22 mouse cellular contexts compared by ENCODE assay signal in the genomic region with DNA sequence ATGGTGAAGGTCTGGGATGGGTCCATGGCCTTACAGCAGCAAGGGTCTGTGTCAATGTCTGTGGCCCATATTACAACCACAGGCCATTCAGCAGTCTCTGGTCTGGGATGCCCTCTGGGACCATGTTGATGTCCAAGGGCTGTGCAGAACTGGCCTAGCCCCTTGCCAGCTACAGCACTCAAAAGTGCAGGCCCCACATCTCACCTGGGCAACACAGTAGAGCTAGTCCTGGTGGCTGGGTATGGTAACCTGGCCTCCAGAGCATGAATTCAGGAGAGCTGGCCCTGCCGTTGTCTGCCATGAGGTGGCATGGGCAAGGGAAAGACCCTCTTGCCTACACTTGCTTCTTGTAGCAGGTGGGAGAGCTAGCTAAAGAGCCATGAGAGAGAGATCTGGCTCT. TPM values are rescaled to one million over a fixed set of nuclear protein-coding genes. Genes with fewer than 3 reads are reported as not detected.
DNase-seq lines count a peak whose midpoint lies in the region; ATAC-seq and TF ChIP-seq lines count a peak whose summit lies in the region.
"Had no signal": no experiment of that assay in that cellular context is flagged by ENCODE, and none has a peak within 500 bp of the region (broad histone marks: within the 10 kb centered on the region; RNA-seq: fewer than 3 reads in every experiment).

No protein-coding gene starts in this region.

- no peak overlapping the region for H3K9ac ChIP-seq in heart, adult 2 months (ENCODE audit: low read depth, low read length)
- H3K9ac ChIP-seq in hindbrain, embryonic 15.5 days = no peak overlapping the region
- H3K9ac ChIP-seq in hindbrain, embryonic 14.5 days = no peak overlapping the region
- no peak overlapping the region for H3K9ac ChIP-seq in stomach, postnatal 0 days (ENCODE audit: low read length)

- no peak for TF ChIP-seq EP300 in heart, adult 2 months (IDR thresholded peaks at IDR 0.05; ENCODE audit: insufficient read depth, low read depth, low read length)
- no peak for TF ChIP-seq EP300 in stomach, postnatal 0 days (optimal IDR thresholded peaks at IDR 0.05)

- no peak overlapping the region for H3K27ac ChIP-seq in heart, adult 2 months
- H3K27ac ChIP-seq in heart, embryonic 10.5 days = no peak overlapping the region
- no peak overlapping the region for H3K27ac ChIP-seq in hindbrain, embryonic 15.5 days (replicated peaks)
- H3K27ac ChIP-seq in hindbrain, embryonic 14.5 days = no peak overlapping the region
- H3K27ac ChIP-seq in stomach, postnatal 0 days (replicated peaks) = no peak overlapping the region

- peak; percentile 38; the same call in 1 of the 2 replicates for ATAC-seq in hindbrain, embryonic 15.5 days (ENCODE audit: low FRiP score, low read depth)
- ATAC-seq in hindbrain, embryonic 14.5 days (ENCODE audit: low FRiP score) = no peak
- peak; percentile 19; the same call in 1 of the 2 replicates for ATAC-seq in stomach, postnatal 0 days (ENCODE audit: low FRiP score, low TSS enrichment)
- ATAC-seq: activated CD4-positive, CD25-positive, alpha-beta regulatory T cell, adult 4 months; CD4-positive, CD25-positive, alpha-beta regulatory T cell, adult 4 months; Patski had no signal

- H3K4me2 ChIP-seq in hindbrain, embryonic 15.5 days = no peak overlapping the region
- no peak overlapping the region for H3K4me2 ChIP-seq in hindbrain, embryonic 14.5 days (replicated peaks)
- H3K4me2 ChIP-seq in stomach, postnatal 0 days (replicated peaks; ENCODE audit: low read depth) = no peak overlapping the region

- no peaks in the 10 kb centered on the region for H3K36me3 ChIP-seq in heart, adult 2 months (ENCODE audit: control insufficient read depth, insufficient read depth, low read length)
- H3K36me3 ChIP-seq in heart, embryonic 10.5 days = peaks cover 23% of the 10 kb centered on the region
- peaks cover 16% of the 10 kb centered on the region for H3K36me3 ChIP-seq in hindbrain, embryonic 15.5 days
- peaks cover 40% of the 10 kb centered on the region for H3K36me3 ChIP-seq in hindbrain, embryonic 14.5 days (replicated peaks; ENCODE audit: control insufficient read depth, insufficient read depth)
- H3K36me3 ChIP-seq in stomach, postnatal 0 days (ENCODE audit: control insufficient read depth, insufficient read depth, low read length) = peaks cover 4% of the 10 kb centered on the region; the same call in 1 of the 2 replicates

- no peaks in the 10 kb centered on the region for H3K4me1 ChIP-seq in heart, adult 2 months (ENCODE audit: control insufficient read depth, insufficient read depth, low read length)
- H3K4me1 ChIP-seq in heart, embryonic 10.5 days = 0 out of 2 replicates have a peak, but pooled peaks cover 4% of the 10 kb centered on the region
- no peaks in the 10 kb centered on the region for H3K4me1 ChIP-seq in hindbrain, embryonic 15.5 days (replicated peaks)
- H3K4me1 ChIP-seq in hindbrain, embryonic 14.5 days (replicated peaks; ENCODE audit: control insufficient read depth, insufficient read depth, low read length) = no peaks in the 10 kb centered on the region
- H3K4me1 ChIP-seq in stomach, postnatal 0 days (replicated peaks; ENCODE audit: control insufficient read depth, insufficient read depth) = no peaks in the 10 kb centered on the region

- intact Hi-C loops in heart, adult 2 months (cut with DNase I) = no loop called here

- TF ChIP-seq CTCF in heart, adult 2 months (IDR thresholded peaks at IDR 0.05) = no peak
- no peak for TF ChIP-seq CTCF in stomach, postnatal 0 days (IDR thresholded peaks at IDR 0.05; ENCODE audit: low read depth)

- no peaks in the 10 kb centered on the region for H3K79me2 ChIP-seq in heart, adult 2 months (replicated peaks; ENCODE audit: control insufficient read depth, insufficient read depth, low read length)

- no peaks in the 10 kb centered on the region for H3K9me3 ChIP-seq in heart, embryonic 10.5 days
- no peaks in the 10 kb centered on the region for H3K9me3 ChIP-seq in hindbrain, embryonic 15.5 days
- no peaks in the 10 kb centered on the region for H3K9me3 ChIP-seq in hindbrain, embryonic 14.5 days (ENCODE audit: control insufficient read depth, low read length)
- no peaks in the 10 kb centered on the region for H3K9me3 ChIP-seq in stomach, postnatal 0 days (ENCODE audit: control insufficient read depth, low read length)
- H3K9me3 ChIP-seq: G1E had no signal

- WGBS in heart, adult 2 months = 100% methylated on average over 1 of the region's 1 CpGs
- 93% methylated on average over 1 of the region's 1 CpGs for WGBS in heart, embryonic 10.5 days
- whole genome bisulfite sequencing in hindbrain, embryonic 15.5 days = 100% methylated on average over 1 of the region's 1 CpGs
- WGBS in hindbrain, embryonic 14.5 days = 100% methylated on average over 1 of the region's 1 CpGs
- WGBS in stomach, postnatal 0 days = 100% methylated on average over 1 of the region's 1 CpGs

- TF ChIP-seq POLR2A in heart, adult 2 months (IDR thresholded peaks at IDR 0.05; ENCODE audit: insufficient read depth, low read depth, low read length) = no peak

- H3K27me3 ChIP-seq in heart, adult 2 months (ENCODE audit: control insufficient read depth, insufficient read depth, low read length) = no peaks in the 10 kb centered on the region
- no peaks in the 10 kb centered on the region for H3K27me3 ChIP-seq in heart, embryonic 10.5 days (ENCODE audit: insufficient read depth, poor library complexity, severe bottlenecking)
- H3K27me3 ChIP-seq in hindbrain, embryonic 15.5 days = no peaks in the 10 kb centered on the region
- H3K27me3 ChIP-seq in hindbrain, embryonic 14.5 days (ENCODE audit: control insufficient read depth, insufficient read depth, low read length) = no peaks in the 10 kb centered on the region
- no peaks in the 10 kb centered on the region for H3K27me3 ChIP-seq in stomach, postnatal 0 days (ENCODE audit: control insufficient read depth, insufficient read depth, low read length)
- H3K27me3 ChIP-seq: CH12.LX, Patski had no signal

- no peak overlapping the region for H3K4me3 ChIP-seq in heart, adult 2 months
- H3K4me3 ChIP-seq in heart, embryonic 10.5 days = no peak overlapping the region
- no peak overlapping the region for H3K4me3 ChIP-seq in hindbrain, embryonic 15.5 days
- no peak overlapping the region for H3K4me3 ChIP-seq in hindbrain, embryonic 14.5 days (replicated peaks; ENCODE audit: low read length)
- no peak overlapping the region for H3K4me3 ChIP-seq in stomach, postnatal 0 days (ENCODE audit: low read depth, low read length)

- peak; percentile 85 for DNase-seq in heart, adult 11 months
- DNase-seq in heart, adult 2 months = no peak
- DNase-seq in heart, embryonic 10.5 days (ENCODE audit: low spot score) = peak; percentile 70
- no peak for DNase-seq in heart, adult 18-20 months
- no peak for DNase-seq in hindbrain, embryonic 14.5 days (ENCODE audit: low spot score)
- DNase-seq in stomach, postnatal 0 days (ENCODE audit: low spot score) = no peak
- DNase-seq in cerebellum, adult 9-11 months = no peak
- DNase-seq: adrenal gland, adult 2 months; adrenal gland, adult 8-10 months; adrenal gland, postnatal 10 days; adrenal gland, postnatal 14 days; adrenal gland, postnatal 25 days; adrenal gland, postnatal 36 days; B cell, adult 2 months; cerebellum, adult 11 months; cerebellum, adult 11-12 months had no signal

RNA-seq across cellular contexts. Expression of a gene that starts 11.8 kb away (rescaled TPM):
- 10 to 100 TPM; 28.4 to 33.3 TPM for total RNA-seq in heart, adult 2 months (2021)
- 37.6 and 53.7 TPM in 2 replicates for polyA plus RNA-seq in heart, adult 2 months (2012; rRNA removed)
- 121 and 126 TPM in 2 replicates for polyA plus RNA-seq in heart, embryonic 10.5 days (2016; fragmentation: Nextera tagmentation; extraction: Ambion mirVana)
- 10 to 100 TPM; 32.0 to 32.6 TPM for total RNA-seq in heart, adult 18-20 months (2021)
- polyA plus RNA-seq in hindbrain, embryonic 15.5 days (2015; fragmentation: Nextera tagmentation; extraction: Ambion mirVana) = 186 and 188 TPM in 2 replicates
- polyA plus RNA-seq in hindbrain, embryonic 14.5 days (2014; fragmentation: Nextera tagmentation; extraction: Ambion mirVana) = 206 and 209 TPM in 2 replicates
- polyA plus RNA-seq in stomach, postnatal 0 days (2015; fragmentation: Nextera tagmentation; extraction: Ambion mirVana) = 163 and 168 TPM in 2 replicates

RNA-seq across cellular contexts. Expression of a gene that starts 27.6 kb away (rescaled TPM):
- 10 to 100 TPM; 27.4 to 27.9 TPM for total RNA-seq in heart, adult 2 months (2021)
- 7.9 and 10.7 TPM in 2 replicates for polyA plus RNA-seq in heart, adult 2 months (2012; rRNA removed)
- polyA plus RNA-seq in heart, embryonic 10.5 days (2016; fragmentation: Nextera tagmentation; extraction: Ambion mirVana) = 44.7 and 52.1 TPM in 2 replicates
- 10 to 100 TPM; 25.1 to 27.3 TPM for total RNA-seq in heart, adult 18-20 months (2021)
- polyA plus RNA-seq in hindbrain, embryonic 15.5 days (2015; fragmentation: Nextera tagmentation; extraction: Ambion mirVana) = 73.0 and 75.9 TPM in 2 replicates
- polyA plus RNA-seq in hindbrain, embryonic 14.5 days (2014; fragmentation: Nextera tagmentation; extraction: Ambion mirVana) = 64.4 and 78.5 TPM in 2 replicates
- polyA plus RNA-seq in stomach, postnatal 0 days (2015; fragmentation: Nextera tagmentation; extraction: Ambion mirVana) = 63.9 and 66.0 TPM in 2 replicates

Comparison
In these comparisons a context has a peak if more than half of its experiments do, and no peak if none do; other contexts are left out.
1. DNase-seq: peak in heart, adult 11 months (single experiment) and heart, embryonic 10.5 days (single experiment); none in heart, adult 2 months (0 of 2), heart, adult 18-20 months (0 of 2), hindbrain, embryonic 14.5 days (single experiment), stomach, postnatal 0 days (single experiment) and cerebellum, adult 9-11 months (single experiment).